Mouse (Mus musculus) embryonic fibroblast, embryonic 13.5 days (primary cell): ENCODE results near the gene Sh3bp5l.
A peak's percentile ranks its signal among the peaks of the same experiment; 100 is the strongest.

Source experiments
- CTCF ChIP-seq: IDR thresholded peaks from 2 replicates; pipeline ENCODE4 v1.5.1; 2011; ENCODE audit warnings: mild to moderate bottlenecking, control low read depth, low read length, moderate library complexity, borderline replicate concordance; ENCODE audit not compliant: insufficient read depth
- POLR2A ChIP-seq: IDR thresholded peaks from 2 replicates; pipeline ENCODE4 v1.6.1; 2011; ENCODE audit warnings: low read depth, mild to moderate bottlenecking, control low read depth, low read length, moderate library complexity

DNA sequence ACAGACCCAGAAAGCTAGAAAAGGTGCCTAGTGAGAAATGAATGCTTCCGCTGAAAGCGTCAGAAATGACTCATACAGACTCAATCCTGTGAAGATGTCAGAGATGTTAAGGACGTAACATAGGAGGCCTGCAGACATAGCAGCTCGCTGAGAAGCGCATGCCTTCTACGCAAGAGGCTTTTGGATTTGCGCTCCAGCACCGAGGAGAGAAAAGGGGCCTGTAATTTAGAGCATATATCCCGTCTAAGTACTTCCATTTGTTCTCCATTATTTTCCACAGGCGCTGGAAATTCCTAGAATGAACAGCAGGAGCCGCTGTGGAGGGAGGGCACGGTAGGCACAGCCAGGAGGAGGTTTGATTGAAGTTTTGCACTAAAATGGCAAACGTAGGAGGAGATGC is 29.5 kb upstream of the Sh3bp5l start:
- no peak for TF ChIP-seq POLR2A
- TF ChIP-seq CTCF = peak; percentile 50; the same call in 1 of the 2 replicates
